Mouse (Mus musculus): ENCODE measurements around the gene Lmntd1. TPM values are rescaled to one million over a fixed set of nuclear protein-coding genes. Genes with fewer than 3 reads are reported as not detected.

The Lmntd1 gene
- polyA plus RNA-seq, 1 experiment = not detected

DNA sequence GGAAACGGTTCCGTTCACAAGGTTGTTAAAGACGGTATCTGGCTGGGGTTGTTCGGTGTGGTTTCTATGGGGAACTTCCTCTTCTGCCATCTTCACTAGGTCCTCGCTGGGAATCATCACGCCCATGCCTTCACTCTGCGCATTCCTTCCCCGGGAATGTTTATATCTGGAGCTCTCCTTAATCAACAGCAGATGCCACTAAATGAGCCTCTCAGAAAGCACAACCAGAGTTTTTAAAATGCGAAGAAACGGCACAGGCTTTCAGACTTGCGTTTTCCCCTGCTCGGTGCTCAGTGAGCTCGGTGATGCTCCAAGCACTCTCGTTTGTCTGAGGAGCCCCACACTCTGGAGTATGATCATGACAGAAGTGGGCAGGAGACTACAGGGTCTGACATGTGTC, 182.4 kb downstream of the Lmntd1 start:
- Histone ChIP-seq H3K36me3 (replicated peaks; ENCODE audit: low read length) (no peaks in the 10 kb centered on the region), H3K27me3 (replicated peaks) (peaks cover 9% of the 10 kb centered on the region), H3K9me3 (no peaks in the 10 kb centered on the region), H3K4me3 (replicated peaks) (no peak overlapping the region), H3K4me1 (no peaks in the 10 kb centered on the region)
- TF ChIP-seq GATA1 (IDR thresholded peaks at IDR 0.05; ENCODE audit: borderline replicate concordance, low read length) (no peak), FLI1 (IDR thresholded peaks at IDR 0.05; ENCODE audit: low read length) (no peak)

DNA sequence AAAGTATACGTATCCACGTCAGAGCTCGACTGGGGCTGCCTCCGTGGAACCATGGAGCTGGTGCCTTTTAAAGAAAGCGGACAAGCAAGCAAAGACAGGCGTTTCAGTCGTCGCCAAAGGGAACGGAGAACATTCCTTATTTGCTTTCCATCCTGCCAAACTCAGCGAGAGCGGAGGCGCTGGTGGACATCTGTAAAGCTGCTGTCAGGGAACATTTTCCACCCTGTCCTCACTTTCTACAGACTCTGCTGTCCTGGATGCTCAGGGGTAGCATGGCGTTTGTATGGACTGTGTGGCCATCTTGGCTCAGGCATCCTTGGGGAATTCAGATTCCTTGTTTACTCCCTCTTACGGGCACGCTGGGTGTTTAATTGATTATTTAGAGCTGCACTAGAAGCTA, 186.7 kb downstream of the Lmntd1 start:
- H3K4me3 ChIP-seq (replicated peaks) = no peak overlapping the region
- no peaks in the 10 kb centered on the region for H3K4me1 ChIP-seq
- no peaks in the 10 kb centered on the region for H3K9me3 ChIP-seq
- peaks cover 12% of the 10 kb centered on the region for H3K27me3 ChIP-seq (replicated peaks)
- no peaks in the 10 kb centered on the region for H3K36me3 ChIP-seq (replicated peaks; ENCODE audit: low read length)
- TF ChIP-seq FLI1 (IDR thresholded peaks at IDR 0.05; ENCODE audit: low read length) (no peak), GATA1 (IDR thresholded peaks at IDR 0.05; ENCODE audit: borderline replicate concordance, low read length) (no peak)

DNA sequence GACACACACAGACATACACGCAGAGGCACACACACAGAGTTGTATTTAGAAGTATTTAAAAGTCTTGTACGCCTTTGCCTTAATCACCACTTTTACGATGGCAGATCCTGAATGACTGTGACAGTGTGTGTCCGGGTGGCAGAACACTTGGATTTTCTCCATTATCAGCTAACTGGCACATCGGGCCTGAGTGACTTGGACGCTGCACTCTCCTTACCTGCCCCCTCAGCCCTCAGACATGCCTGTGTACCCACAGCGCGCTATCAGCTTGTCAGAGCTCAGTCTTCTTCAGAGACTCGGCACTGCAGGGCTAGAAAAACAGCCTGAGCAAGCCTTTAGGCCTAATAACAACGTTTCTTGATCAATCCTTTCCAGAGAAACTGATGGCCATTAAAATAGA, 187.6 kb downstream of the Lmntd1 start:
- no peak for TF ChIP-seq GATA1 (IDR thresholded peaks at IDR 0.05; ENCODE audit: borderline replicate concordance, low read length)
- TF ChIP-seq FLI1 (IDR thresholded peaks at IDR 0.05; ENCODE audit: low read length) = no peak
- Histone ChIP-seq H3K27me3 (replicated peaks) (peaks cover 12% of the 10 kb centered on the region), H3K4me3 (replicated peaks) (no peak overlapping the region), H3K4me1 (no peaks in the 10 kb centered on the region), H3K9me3 (no peaks in the 10 kb centered on the region), H3K36me3 (replicated peaks; ENCODE audit: low read length) (no peaks in the 10 kb centered on the region)

DNA sequence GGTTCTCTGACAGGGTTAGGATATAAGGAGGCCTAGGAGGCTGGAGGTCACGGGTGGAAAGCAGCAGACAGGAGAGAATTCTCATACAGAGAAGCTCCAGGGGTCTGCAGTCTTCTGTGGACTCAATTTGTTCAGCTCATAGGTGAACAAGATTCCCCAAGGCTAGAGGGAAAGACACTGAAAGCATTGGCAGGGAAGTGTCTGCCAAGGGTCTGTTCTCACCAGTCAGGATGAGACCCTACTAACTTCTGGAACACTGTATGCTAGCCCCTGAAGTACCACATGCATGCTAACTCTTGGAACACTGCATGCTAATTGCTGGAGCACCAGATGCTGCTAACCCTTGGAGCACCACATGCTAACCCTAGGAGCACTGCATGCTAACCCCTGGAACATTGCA, 190.0 kb downstream of the Lmntd1 start:
- no peak for TF ChIP-seq GATA1 (IDR thresholded peaks at IDR 0.05; ENCODE audit: borderline replicate concordance, low read length)
- no peak for TF ChIP-seq FLI1 (IDR thresholded peaks at IDR 0.05; ENCODE audit: low read length)
- Histone ChIP-seq H3K4me1 (no peaks in the 10 kb centered on the region), H3K9me3 (no peaks in the 10 kb centered on the region), H3K36me3 (replicated peaks; ENCODE audit: low read length) (no peaks in the 10 kb centered on the region), H3K4me3 (replicated peaks) (no peak overlapping the region), H3K27me3 (replicated peaks) (peaks cover 19% of the 10 kb centered on the region)

DNA sequence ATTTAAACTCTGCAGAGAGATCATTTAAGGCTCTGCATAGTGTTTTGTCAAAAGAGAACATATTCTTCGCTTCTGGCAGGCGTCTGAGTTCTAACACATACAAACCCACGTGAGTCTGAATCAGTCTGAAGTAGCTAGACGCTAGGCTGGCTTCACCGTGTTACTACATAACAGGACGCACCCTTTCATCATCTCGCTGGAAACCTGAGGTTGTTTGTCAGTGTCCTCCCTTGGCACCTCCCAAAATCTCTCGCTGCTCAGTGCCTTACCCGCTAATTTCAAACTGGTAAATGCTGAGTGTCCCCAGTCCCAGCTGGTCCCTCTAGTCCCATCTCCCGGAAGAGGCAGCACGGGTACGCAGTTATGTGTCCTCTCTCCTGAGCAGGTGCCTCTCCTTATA, 190.6 kb downstream of the Lmntd1 start:
- H3K27me3 ChIP-seq (replicated peaks) = peaks cover 18% of the 10 kb centered on the region
- H3K4me3 ChIP-seq (replicated peaks) = no peak overlapping the region
- H3K9me3 ChIP-seq = no peaks in the 10 kb centered on the region
- H3K36me3 ChIP-seq (replicated peaks; ENCODE audit: low read length) = no peaks in the 10 kb centered on the region
- H3K4me1 ChIP-seq = no peaks in the 10 kb centered on the region
- TF ChIP-seq FLI1 (IDR thresholded peaks at IDR 0.05; ENCODE audit: low read length) (no peak), GATA1 (IDR thresholded peaks at IDR 0.05; ENCODE audit: borderline replicate concordance, low read length) (no peak)

DNA sequence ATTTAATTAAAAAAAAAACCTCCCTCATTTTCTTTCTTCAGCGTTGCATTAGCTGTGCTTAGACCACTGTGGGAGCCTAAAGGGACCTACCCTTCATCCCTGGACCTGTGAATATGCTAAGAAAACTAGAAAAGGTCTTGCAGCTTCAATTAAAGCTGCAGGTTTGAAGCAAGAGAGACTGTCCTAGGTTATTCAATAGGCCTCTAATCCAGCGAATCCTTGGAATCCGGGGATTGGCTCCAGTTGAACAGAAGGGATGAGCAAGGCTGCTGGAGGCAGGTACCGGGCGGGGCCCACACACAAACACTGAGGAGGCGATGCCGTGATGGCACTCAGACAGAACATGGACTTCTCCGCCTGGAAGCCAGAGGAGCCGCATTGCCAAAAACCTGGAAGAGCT, 192.5 kb downstream of the Lmntd1 start:
- Histone ChIP-seq H3K4me3 (replicated peaks) (no peak overlapping the region), H3K4me1 (peaks cover 4% of the 10 kb centered on the region; the same call in 1 of the 2 replicates), H3K9me3 (no peaks in the 10 kb centered on the region), H3K36me3 (replicated peaks; ENCODE audit: low read length) (no peaks in the 10 kb centered on the region), H3K27me3 (replicated peaks) (peaks cover 26% of the 10 kb centered on the region)
- TF ChIP-seq FLI1 (IDR thresholded peaks at IDR 0.05; ENCODE audit: low read length) (no peak), GATA1 (IDR thresholded peaks at IDR 0.05; ENCODE audit: borderline replicate concordance, low read length) (no peak)

DNA sequence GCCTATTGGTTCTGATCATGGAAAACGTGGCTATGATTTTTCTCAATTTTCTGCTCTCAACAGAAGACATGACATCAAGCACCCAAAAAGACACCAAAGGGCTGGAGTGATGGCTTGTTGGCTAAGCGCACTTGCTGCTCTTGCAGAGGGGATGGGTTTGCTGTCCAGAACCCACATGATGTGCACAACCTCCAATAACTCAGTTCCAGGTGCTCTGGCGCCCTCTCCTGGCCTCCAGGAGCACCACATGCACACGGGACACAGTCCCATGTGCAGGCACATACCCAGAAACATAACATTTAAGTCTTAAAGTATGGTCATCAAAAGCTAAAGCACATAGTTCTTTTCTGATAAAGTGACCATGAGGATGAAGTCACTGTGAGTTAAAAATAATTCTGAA, 193.7 kb downstream of the Lmntd1 start:
- no peaks in the 10 kb centered on the region for H3K36me3 ChIP-seq (replicated peaks; ENCODE audit: low read length)
- peaks cover 4% of the 10 kb centered on the region; the same call in 1 of the 2 replicates for H3K4me1 ChIP-seq
- H3K9me3 ChIP-seq = no peaks in the 10 kb centered on the region
- no peak overlapping the region for H3K4me3 ChIP-seq (replicated peaks)
- peaks cover 26% of the 10 kb centered on the region for H3K27me3 ChIP-seq (replicated peaks)
- TF ChIP-seq GATA1 (IDR thresholded peaks at IDR 0.05; ENCODE audit: borderline replicate concordance, low read length) = no peak
- no peak for TF ChIP-seq FLI1 (IDR thresholded peaks at IDR 0.05; ENCODE audit: low read length)

DNA sequence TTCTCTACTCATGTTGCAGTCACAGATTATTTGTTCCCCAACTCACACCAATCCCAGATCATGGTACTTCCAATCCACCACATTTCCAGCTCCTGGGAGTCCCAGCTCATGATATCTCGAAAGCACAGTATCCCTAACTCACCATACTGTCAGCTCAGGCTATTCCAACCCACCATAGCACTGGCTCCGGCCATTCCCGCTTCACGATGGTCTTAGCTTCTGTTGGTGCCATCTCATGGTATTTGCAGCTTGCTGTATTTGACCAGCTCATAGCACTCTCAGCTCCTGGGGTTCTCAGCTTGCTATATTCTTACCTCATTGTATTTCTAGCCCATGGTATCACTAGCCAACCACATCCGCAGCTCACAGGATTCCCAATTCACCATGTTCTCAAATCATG, 195.3 kb downstream of the Lmntd1 start:
- H3K27me3 ChIP-seq (replicated peaks) = peaks cover 27% of the 10 kb centered on the region
- H3K4me3 ChIP-seq (replicated peaks) = no peak overlapping the region
- TF ChIP-seq FLI1 (IDR thresholded peaks at IDR 0.05; ENCODE audit: low read length) = no peak
- no peak for TF ChIP-seq GATA1 (IDR thresholded peaks at IDR 0.05; ENCODE audit: borderline replicate concordance, low read length)
- no peaks in the 10 kb centered on the region for H3K36me3 ChIP-seq (replicated peaks; ENCODE audit: low read length)
- peaks cover 4% of the 10 kb centered on the region; the same call in 1 of the 2 replicates for H3K4me1 ChIP-seq
- no peaks in the 10 kb centered on the region for H3K9me3 ChIP-seq

DNA sequence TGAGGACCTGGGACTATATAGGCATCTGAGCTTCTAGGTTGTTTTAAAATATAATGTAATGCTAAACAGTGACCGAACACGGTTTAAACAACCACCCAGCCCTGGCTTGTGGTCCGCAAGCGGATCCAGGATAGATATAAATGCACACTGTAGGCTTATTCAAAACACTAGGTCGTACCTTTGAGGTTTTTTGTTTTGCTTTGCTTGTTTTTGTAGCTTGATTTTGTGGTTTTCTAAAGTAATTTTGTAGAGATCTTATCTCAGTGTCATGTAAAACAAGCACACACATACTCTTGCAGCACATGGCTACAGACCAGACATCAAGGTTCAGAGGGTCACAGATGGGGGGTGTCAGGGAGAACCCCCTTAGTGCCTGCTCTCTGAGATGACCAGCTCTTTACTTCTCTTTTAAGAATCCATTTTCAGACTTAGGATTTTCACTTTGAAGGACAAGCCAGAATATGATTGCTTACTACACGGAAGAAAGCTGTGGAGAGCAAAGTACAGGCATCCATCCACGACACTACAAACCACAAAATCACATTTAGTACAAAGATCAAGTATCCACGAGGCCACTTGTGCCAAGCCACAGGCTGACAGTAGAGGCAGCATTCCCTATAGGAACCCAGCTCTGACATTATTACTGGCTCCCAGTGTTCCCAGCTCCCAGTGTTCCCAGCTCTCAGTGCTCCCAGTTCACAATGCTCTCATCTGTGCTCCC, 196.2 kb downstream of the Lmntd1 start:
- Histone ChIP-seq H3K9me3 (no peaks in the 10 kb centered on the region), H3K27me3 (replicated peaks) (peaks cover 23% of the 10 kb centered on the region), H3K36me3 (replicated peaks; ENCODE audit: low read length) (no peaks in the 10 kb centered on the region), H3K4me1 (peaks cover 4% of the 10 kb centered on the region; the same call in 1 of the 2 replicates), H3K4me3 (replicated peaks) (no peak overlapping the region)
- TF ChIP-seq GATA1 (IDR thresholded peaks at IDR 0.05; ENCODE audit: borderline replicate concordance, low read length) (no peak), FLI1 (IDR thresholded peaks at IDR 0.05; ENCODE audit: low read length) (no peak)

DNA sequence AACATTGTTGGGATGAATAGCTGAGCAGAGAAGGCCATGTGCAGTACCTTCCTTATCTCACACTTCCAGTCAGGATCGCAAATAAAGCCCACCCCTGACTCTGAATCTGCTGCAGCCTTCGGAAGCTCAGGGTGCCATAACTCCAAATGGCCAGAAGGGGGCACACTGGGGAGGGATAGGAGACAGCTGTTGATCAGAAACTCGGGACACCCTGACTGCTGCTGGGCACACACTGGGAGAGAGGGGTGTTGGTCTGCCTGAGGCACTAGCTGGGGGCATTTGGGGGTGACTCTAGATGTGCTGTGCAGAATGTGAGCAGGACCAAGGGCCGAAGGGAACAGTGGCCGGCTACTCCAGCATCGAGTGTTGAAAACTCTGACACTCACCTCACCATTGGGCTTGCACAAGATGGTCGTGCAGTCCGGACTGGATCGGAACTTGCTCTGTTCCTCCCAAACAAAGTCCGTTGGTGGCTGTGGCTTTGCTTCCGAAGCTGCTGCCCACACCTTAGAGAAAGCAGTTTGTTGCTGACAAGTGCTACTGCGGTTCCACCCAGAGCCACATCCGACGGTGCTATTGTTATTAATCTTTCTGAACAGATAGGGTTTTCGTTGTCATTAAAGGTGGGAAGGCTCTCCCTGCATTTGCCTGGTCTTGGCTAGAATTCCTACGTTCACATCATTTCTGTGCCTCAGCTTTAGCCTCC, 197.0 kb downstream of the Lmntd1 start:
- H3K4me1 ChIP-seq = peaks cover 4% of the 10 kb centered on the region; the same call in 1 of the 2 replicates
- H3K36me3 ChIP-seq (replicated peaks; ENCODE audit: low read length) = no peaks in the 10 kb centered on the region
- peaks cover 23% of the 10 kb centered on the region for H3K27me3 ChIP-seq (replicated peaks)
- no peaks in the 10 kb centered on the region for H3K9me3 ChIP-seq
- peak overlapping the region; percentile 60 for H3K4me3 ChIP-seq (replicated peaks)
- TF ChIP-seq GATA1 (IDR thresholded peaks at IDR 0.05; ENCODE audit: borderline replicate concordance, low read length) (no peak), FLI1 (IDR thresholded peaks at IDR 0.05; ENCODE audit: low read length) (no peak)
